Mouse (Mus musculus) liver, adult 2 months (tissue): Measurements from ENCODE around the gene Il6ra.

Source experiments
- CTCF ChIP-seq: fragments of 200-500 bp; IDR thresholded peaks from 2 replicates; pipeline ENCODE4 v1.5.1; 2011; ENCODE audit warnings: low read depth, low read length, control low read depth
- POLR2A ChIP-seq: fragments of 200-500 bp; IDR thresholded peaks from 2 replicates; pipeline ENCODE4 v1.6.1; 2011; ENCODE audit warnings: low read length, control low read depth; ENCODE audit not compliant: insufficient read depth; ENCODE audit errors: extremely low read depth

DNA sequence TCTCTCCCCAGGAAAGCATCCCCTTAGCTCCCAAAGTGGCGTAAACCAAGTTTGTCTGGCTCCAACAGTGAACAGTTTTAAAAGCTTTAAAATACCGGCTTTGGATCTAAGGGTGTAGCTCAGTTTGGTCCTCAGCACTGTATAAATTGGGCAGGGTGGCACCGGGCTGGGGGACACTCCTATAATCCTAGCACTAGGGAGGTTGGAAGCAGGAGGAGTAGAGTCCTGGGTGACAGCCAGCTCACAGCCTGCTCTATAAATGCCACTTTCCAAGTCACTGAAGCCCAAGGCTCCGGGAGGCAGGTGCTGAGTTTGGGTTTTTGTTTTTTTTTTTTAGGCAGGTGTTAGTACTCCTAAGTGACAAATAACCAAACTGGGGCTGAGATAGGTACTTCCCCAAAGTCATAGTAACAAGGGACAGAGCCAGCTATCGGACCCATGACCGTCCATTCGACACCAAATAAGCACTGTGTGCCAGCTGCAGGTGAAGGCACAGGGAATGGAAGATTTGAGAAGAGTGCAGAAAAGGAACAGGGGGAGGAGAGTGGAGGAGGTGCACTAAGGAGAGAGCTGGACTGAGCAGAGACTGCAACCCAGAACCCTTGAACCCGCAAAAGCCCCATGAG is 30.3 kb downstream of the Il6ra start:
- TF ChIP-seq POLR2A (no peak), CTCF (no peak)
